Mouse (Mus musculus) T-helper 2 cell (primary cell): ENCODE measurements at regions not wholly inside any gene's neighbourhood (a gene's known extent, or its start where the extent isn't known, plus 50 kb on each side); places are given as distances from the start of the nearest gene placed in this dataset.

ENCODE experiments used
- in situ Hi-C: fragments of 300-600 bp; cut with MboI, MseI; formaldehyde crosslinking; loops from one replicate; pipeline ENCODE4 v1.15.1; 2025; ENCODE audit warnings: high pct_unique_total_duplicates

- in situ Hi-C loops, result loop anchor here (25.0 kb wide), 1 partner anchor 354 kb away; the partner anchor contains the start of gene Zfp692
These were observed 50.6 kb upstream of the Larp1 start for GRCm38 (mm10) chr11:57958233-57958632.

- in situ Hi-C loops, result loop anchor here (25.0 kb wide), 1 partner anchor 355 kb away; the partner anchor contains the start of gene Zfp692
These were observed 52.0 kb upstream of the Larp1 start for GRCm38 (mm10) chr11:57956909-57957308.

- in situ Hi-C loops, result loop anchor here (25.0 kb wide), 1 partner anchor 356 kb away; the partner anchor contains the start of gene Zfp692
These were observed 52.8 kb upstream of the Larp1 start for GRCm38 (mm10) chr11:57956076-57956475.

GRCm38 (mm10) chr11:57955476-57955875 is 53.4 kb upstream of the Larp1 start:
- in situ Hi-C loops, result loop anchor here (25.0 kb wide), 1 partner anchor 357 kb away; the partner anchor contains the start of gene Zfp692

- in situ Hi-C loops, result loop anchor here (5.0 to 25.0 kb wide), 3 partner anchors 103 to 358 kb away; partner anchors contain the start of genes Cnot8 and Zfp692
These were observed 54.2 kb upstream of the Larp1 start for GRCm38 (mm10) chr11:57954510-57955184.

- in situ Hi-C loops, result loop anchor here (5.0 to 25.0 kb wide), 3 partner anchors 104 to 359 kb away; partner anchors contain the start of genes Cnot8 and Zfp692
These were observed 55.2 kb upstream of the Larp1 start for GRCm38 (mm10) chr11:57953694-57954093.

GRCm38 (mm10) chr11:57952619-57953018 is 56.2 kb upstream of the Larp1 start:
- in situ Hi-C loops, result loop anchor here (5.0 to 25.0 kb wide), 3 partner anchors 105 to 360 kb away; partner anchors contain the start of genes Cnot8 and Zfp692

- in situ Hi-C loops, result loop anchor here (5.0 to 25.0 kb wide), 3 partner anchors 106 to 361 kb away; partner anchors contain the start of genes Cnot8 and Zfp692
These were observed 57.1 kb upstream of the Larp1 start for GRCm38 (mm10) chr11:57951541-57952326.

GRCm38 (mm10) chr11:57950989-57951388 is 57.9 kb upstream of the Larp1 start:
- in situ Hi-C loops, result loop anchor here (5.0 to 25.0 kb wide), 3 partner anchors 106 to 361 kb away; partner anchors contain the start of genes Cnot8 and Zfp692

GRCm38 (mm10) chr11:57949067-57949466 is 59.8 kb upstream of the Larp1 start:
- in situ Hi-C loops, result no loop called here

GRCm38 (mm10) chr11:57947347-57947746 is 61.5 kb upstream of the Larp1 start:
- in situ Hi-C loops, result no loop called here

- in situ Hi-C loops, result loop anchor here (5.0 kb wide), 2 partner anchors 117 to 147 kb away; no protein-coding TSS in a partner anchor
These were observed 74.4 kb upstream of the Larp1 start for GRCm38 (mm10) chr11:57934391-57934850.

GRCm38 (mm10) chr11:57933065-57933464 is 75.8 kb upstream of the Larp1 start:
- in situ Hi-C loops, result loop anchor here (5.0 kb wide), 2 partner anchors 116 to 146 kb away; no protein-coding TSS in a partner anchor

- in situ Hi-C loops, result no loop called here
These were observed 79.4 kb upstream of the Larp1 start for GRCm38 (mm10) chr11:57929506-57929905.

GRCm38 (mm10) chr11:57920263-57920662 is 87.6 kb upstream of the Hand1 start:
- in situ Hi-C loops, result no loop called here

GRCm38 (mm10) chr11:57918447-57919059 is 85.9 kb upstream of the Hand1 start:
- in situ Hi-C loops, result no loop called here

- in situ Hi-C loops, result no loop called here
These were observed 85.4 kb upstream of the Hand1 start for GRCm38 (mm10) chr11:57917974-57918373.

GRCm38 (mm10) chr11:57916016-57916415 is 83.4 kb upstream of the Hand1 start:
- in situ Hi-C loops, result no loop called here

- in situ Hi-C loops, result no loop called here
These were observed 81.4 kb upstream of the Hand1 start for GRCm38 (mm10) chr11:57913801-57914560.

- in situ Hi-C loops, result no loop called here
These were observed 80.5 kb upstream of the Hand1 start for GRCm38 (mm10) chr11:57913020-57913699.
